Mouse (Mus musculus) leukemia stem cell, adult 10-12 weeks (primary cell): ENCODE data around the gene Apoc3. TPM values are rescaled to one million over a fixed set of nuclear protein-coding genes. Genes with fewer than 3 reads are reported as not detected.

Experiments
- polyA plus RNA-seq: library from polyadenylated mRNA; stranded (reverse); fragments of >175 nt; gene quantifications from 2 replicates; pipeline ENCODE4 v1.2.3, GENCODE M21; 2012; ENCODE audit warnings: low replicate concordance

Gene Apoc3
- not detected in 2 replicates for polyA plus RNA-seq

DNA sequence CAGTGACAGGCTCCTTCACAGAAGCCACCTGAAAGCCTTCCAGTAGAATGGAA is at the start of gene Apoc3:
Apoc3 (minus strand) TSS at position 41 of the 53 bp plus-strand sequence.

GRCm38 (mm10) chr9:46282631-46283436 is 47.4 kb upstream of the Apoc3 start, which contains the start of gene Bud13:
TSS of gene Bud13 (plus strand) at chr9:46283008.

GRCm38 (mm10) chr9:46272677-46273454 is 37.4 kb upstream of the Apoc3 start, which contains the start of gene Zpr1:
TSS of gene Zpr1 (plus strand) at chr9:46273064.

DNA sequence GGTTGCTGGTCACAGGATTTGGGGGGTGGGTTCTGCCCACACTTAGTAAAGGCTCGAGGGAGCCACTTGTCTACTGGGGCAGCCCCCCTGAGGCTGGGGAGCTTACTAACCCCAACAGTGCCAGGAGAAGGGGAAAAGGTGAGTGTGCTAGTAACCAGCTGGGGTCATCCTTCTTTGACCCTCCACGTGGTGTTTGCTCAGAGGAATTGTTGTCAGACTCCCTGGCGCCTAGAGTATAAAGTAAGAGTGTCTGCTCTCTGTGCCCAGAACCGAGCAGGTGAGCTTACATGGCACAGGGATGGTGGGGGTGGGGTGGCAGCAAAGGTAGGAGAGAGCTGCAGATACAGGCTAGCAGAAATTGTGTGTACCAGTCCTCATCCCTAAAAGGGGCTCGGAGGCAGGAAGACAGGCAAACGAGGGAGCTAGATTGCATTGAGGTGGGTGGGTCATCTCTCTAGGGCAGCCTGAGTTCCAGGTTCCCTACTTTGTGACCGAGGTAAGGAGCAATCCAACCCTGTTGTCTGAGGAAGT is 33.0 kb upstream of the Apoc3 start, which contains the start of gene Apoa5:
Apoa5 (plus strand) TSS at position 291 of the 531 bp plus-strand sequence.

GRCm38 (mm10) chr9:46240526-46241153 is 5.2 kb upstream of the Apoc3 start, which contains the start of gene Apoa4:
TSS of gene Apoa4 (plus strand) at chr9:46240696.

DNA sequence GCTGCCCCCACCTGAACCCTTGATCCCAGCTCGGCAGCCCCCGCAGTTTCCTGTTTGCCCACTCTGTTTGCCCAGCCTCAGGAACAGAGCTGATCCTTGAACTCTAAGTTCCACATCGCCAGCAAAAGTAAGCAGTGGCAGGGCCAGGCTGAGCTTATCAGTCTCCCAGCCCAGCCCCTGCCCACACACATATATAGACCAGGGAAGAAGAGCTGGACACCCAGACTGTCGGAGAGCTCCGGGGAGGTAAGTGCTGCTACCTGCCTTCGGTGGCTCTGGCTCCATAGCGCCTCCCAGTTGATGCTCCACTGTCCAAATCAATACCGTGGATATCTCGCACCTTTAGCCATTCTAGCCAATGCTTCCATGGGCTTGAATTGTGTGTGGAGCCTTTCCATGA is 6.9 kb downstream of the Apoc3 start, which contains the start of gene Apoa1:
Apoa1 (plus strand) TSS at position 90 of the 400 bp plus-strand sequence.

Other genes starting within 250 kb of the Apoc3 start
- 43.4 and 67.9 TPM in 2 replicates for gene Pafah1b2, start 222.9 kb downstream of the Apoc3 start, polyA plus RNA-seq
- 10.9 and 13.3 TPM in 2 replicates for gene Sik3, start 222.8 kb downstream of the Apoc3 start, polyA plus RNA-seq
- gene Apoa1, start 7.1 kb downstream of the Apoc3 start, polyA plus RNA-seq = 0.35 and 0.46 TPM in 2 replicates
- 0.09 and 0.19 TPM in 2 replicates for gene Apoa4, start 5.1 kb upstream of the Apoc3 start, polyA plus RNA-seq
- gene Apoa5, start 33.0 kb upstream of the Apoc3 start, polyA plus RNA-seq = 0.16 TPM in 1 of 2 replicates, not detected in the other
- 33.0 and 41.9 TPM in 2 replicates for gene Zpr1, start 37.4 kb upstream of the Apoc3 start, polyA plus RNA-seq
- 6.3 and 17.0 TPM in 2 replicates for gene Bud13, start 47.4 kb upstream of the Apoc3 start, polyA plus RNA-seq
- not detected in 2 replicates for gene 4931429L15Rik, start 84.3 kb upstream of the Apoc3 start, polyA plus RNA-seq